Mouse (Mus musculus) heart, embryonic 10.5 days (tissue): ENCODE measurements around the gene Fscn2. TPM values are rescaled to one million over a fixed set of nuclear protein-coding genes. Genes with fewer than 3 reads are reported as not detected.
A peak's percentile ranks its signal among the peaks of the same experiment; 100 is the strongest.

Source experiments
- DNase-seq: peaks from one replicate; pipeline ENCODE4 v3.0.0-alpha.2; 2017; ENCODE audit warnings: low spot score
- H3K27ac ChIP-seq: fragments of 300-500 bp; sonication (generic); 2 replicates; pipeline ENCODE4 v1.5.1; 2016; ENCODE audit warnings: mild to moderate bottlenecking
- H3K27me3 ChIP-seq: fragments of 300-500 bp; sonication (generic); 2 replicates; pipeline ENCODE4 v1.6.1; 2016; ENCODE audit warnings: mild to moderate bottlenecking; ENCODE audit not compliant: poor library complexity, insufficient read depth, severe bottlenecking
- H3K36me3 ChIP-seq: fragments of 300-500 bp; sonication (generic); 2 replicates; pipeline ENCODE4 v1.6.1; 2016; ENCODE audit warnings: mild to moderate bottlenecking, moderate library complexity
- H3K4me1 ChIP-seq: fragments of 300-500 bp; sonication (generic); 2 replicates; pipeline ENCODE4 v1.6.1; 2016; ENCODE audit warnings: mild to moderate bottlenecking
- H3K4me3 ChIP-seq: fragments of 300-500 bp; sonication (generic); 2 replicates; pipeline ENCODE4 v1.5.1; 2016; ENCODE audit warnings: mild to moderate bottlenecking, moderate library complexity
- H3K9me3 ChIP-seq: fragments of 300-500 bp; sonication (generic); 2 replicates; pipeline ENCODE4 v1.6.1; 2016; ENCODE audit warnings: mild to moderate bottlenecking, moderate library complexity
- WGBS: fragments of 180-500 bp; shearing (Covaris S2); methylation state at CpG from one replicate; pipeline ENCODE4 v1.1.7; 2016; 5-methylcytosine and 5-hydroxymethylcytosine counted together
- polyA plus RNA-seq: library from polyadenylated mRNA; unstranded; fragments of >200 nt; fragmentation: Nextera tagmentation; extraction: Ambion mirVana; gene quantifications from 2 replicates; pipeline ENCODE4 v1.2.1, GENCODE M21; 2016

The Fscn2 gene
- polyA plus RNA-seq, 1 experiment from 2014 or later = 0.25 TPM

DNA sequence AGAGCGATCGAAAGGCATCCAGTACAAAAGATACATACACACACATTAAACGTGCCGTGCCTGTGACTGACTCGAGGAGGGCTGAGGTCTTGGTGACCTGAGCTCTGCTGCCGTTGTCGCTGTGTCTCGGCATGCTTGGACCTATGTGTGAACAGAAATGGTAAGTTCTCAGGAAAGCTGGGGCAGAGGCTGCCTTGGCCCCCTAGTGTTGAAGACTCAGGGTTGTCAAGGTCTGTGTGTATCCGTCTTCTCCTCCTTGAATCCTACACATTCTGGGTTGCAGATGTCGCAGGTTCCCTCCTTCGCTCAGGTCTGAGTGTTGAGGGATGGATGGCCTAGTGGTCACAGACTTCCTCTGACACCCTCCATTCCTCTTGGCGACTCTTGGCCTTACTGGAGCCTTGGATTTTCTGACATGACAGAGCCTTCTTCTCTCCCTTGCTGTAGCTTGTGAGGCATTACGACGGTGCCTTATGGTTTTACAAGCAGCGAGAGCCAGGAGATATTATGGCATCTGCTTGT, 5.0 kb upstream of the Fscn2 start:
- 78% methylated on average over 15 of the region's 15 CpGs for WGBS
- no peaks in the 10 kb centered on the region for H3K9me3 ChIP-seq
- H3K27ac ChIP-seq = peak overlapping the region; percentile 10; the same call in 1 of the 2 replicates

DNA sequence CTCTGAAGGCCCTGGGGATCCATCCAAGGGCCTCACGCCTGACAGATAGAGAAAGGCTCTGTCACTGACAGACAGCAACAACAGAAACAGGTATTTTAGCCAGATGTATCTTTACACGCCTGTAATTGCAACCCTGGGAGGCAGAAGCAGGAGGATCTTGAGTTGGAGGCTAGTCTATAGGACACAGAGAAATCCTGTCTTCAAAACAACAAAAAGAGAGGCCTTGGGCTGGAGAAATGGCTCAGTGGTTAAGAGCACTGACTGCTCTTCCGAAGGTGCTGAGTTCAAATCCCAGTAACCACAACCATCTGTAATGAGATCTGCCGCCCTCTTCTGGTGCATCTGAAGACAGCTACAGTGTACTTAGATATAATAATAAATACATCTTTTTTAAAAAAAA, 4.4 kb upstream of the Fscn2 start:
- H3K9me3 ChIP-seq = no peaks in the 10 kb centered on the region
- H3K4me1 ChIP-seq = peaks cover 82% of the 10 kb centered on the region
- H3K4me3 ChIP-seq = no peak overlapping the region
- no peak overlapping the region for H3K27ac ChIP-seq
- no peaks in the 10 kb centered on the region; the same call in 1 of the 2 replicates for H3K27me3 ChIP-seq
- DNase-seq = no peak
- no peaks in the 10 kb centered on the region for H3K36me3 ChIP-seq
- WGBS = 94% methylated on average over 4 of the region's 4 CpGs

More for the DNA sequence above, 5.0 kb upstream of the Fscn2 start:
- DNase-seq = no peak
- Histone ChIP-seq H3K4me3 (no peak overlapping the region), H3K4me1 (peaks cover 85% of the 10 kb centered on the region), H3K27me3 (no peaks in the 10 kb centered on the region; the same call in 1 of the 2 replicates), H3K36me3 (no peaks in the 10 kb centered on the region)

DNA sequence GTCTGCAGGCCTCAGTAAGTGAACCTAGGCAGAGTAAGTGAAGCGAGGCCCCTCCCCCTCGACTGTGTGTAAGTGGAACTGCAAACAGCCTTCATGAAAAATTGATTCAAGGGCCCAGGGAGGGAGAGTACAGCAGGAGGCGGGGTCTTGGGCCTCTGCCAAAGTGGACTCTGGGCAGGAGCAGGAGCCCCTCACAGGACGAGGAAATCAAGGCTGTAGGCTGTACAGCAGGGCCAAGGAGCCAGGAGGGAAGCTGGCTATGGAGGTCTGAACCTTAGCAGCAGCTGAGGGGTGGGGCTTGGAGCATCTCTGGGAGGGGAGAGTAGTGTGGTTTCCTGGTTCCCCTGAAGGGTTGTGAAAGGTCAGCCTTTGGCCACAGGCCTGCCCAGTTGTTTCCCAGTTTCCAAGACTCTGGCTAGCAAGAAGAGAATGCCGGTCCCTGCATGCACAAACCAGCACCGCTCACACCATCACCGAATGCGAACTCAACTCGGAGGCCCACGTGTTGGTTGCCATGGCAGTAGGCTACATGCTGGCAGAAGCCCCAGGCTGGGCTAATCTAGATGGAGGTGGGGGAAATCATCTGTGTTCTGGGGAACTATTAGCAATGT, 3.4 kb upstream of the Fscn2 start:
- no peaks in the 10 kb centered on the region; the same call in 1 of the 2 replicates for H3K27me3 ChIP-seq
- no peak for DNase-seq
- H3K4me1 ChIP-seq = peaks cover 80% of the 10 kb centered on the region
- H3K9me3 ChIP-seq = no peaks in the 10 kb centered on the region
- H3K27ac ChIP-seq = peak overlapping the region; percentile 80
- WGBS = 33% methylated on average over 10 of the region's 10 CpGs
- peak overlapping the region; percentile 31 for H3K4me3 ChIP-seq
- H3K36me3 ChIP-seq = no peaks in the 10 kb centered on the region

DNA sequence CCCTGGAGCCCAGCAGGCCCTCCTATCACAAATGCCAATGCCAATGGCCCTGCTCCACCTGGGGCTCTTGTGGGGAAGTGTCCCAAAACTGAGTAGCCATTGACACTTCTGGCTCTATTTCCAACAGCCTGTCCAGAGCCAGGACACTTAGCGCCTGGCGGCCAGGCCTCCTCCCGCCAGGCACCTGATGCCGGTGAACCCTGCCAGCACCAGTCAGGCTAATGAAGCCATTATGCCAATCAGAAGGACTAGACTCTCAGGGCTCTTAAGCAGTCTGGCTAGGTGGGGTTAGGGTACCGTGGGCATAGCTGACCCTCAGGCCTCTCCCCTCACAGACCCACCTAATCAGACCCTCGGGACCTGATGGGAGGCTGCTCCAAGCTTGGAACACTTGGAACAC, 1.9 kb upstream of the Fscn2 start:
- Histone ChIP-seq H3K4me1 (peaks cover 74% of the 10 kb centered on the region), H3K27me3 (no peaks in the 10 kb centered on the region; the same call in 1 of the 2 replicates), H3K9me3 (no peaks in the 10 kb centered on the region), H3K4me3 (no peak overlapping the region), H3K36me3 (no peaks in the 10 kb centered on the region), H3K27ac (peak overlapping the region; percentile 19)
- WGBS = 81% methylated on average over 6 of the region's 6 CpGs
- no peak for DNase-seq

DNA sequence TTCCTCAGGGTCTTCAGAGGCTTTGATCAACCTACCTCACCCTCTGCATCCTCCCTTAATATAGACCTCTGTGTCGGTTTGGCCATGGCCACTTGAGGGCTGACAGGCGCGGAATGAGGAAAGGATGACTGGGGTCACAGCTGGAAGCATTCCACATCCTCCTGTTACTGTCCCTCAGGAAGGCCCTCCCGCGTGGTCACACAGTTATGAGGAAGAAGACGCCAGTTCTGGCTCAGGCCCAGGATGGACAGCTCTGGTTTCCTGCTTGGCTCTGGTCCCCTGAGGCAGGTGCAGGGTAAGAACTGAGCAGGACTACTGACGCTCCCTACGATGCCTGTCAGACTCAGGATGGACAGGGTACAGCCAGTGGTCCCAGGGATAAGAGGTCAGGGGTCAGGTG, 1.3 kb upstream of the Fscn2 start:
- WGBS = 49% methylated on average over 8 of the region's 8 CpGs
- peak overlapping the region; percentile 19 for H3K27ac ChIP-seq

DNA sequence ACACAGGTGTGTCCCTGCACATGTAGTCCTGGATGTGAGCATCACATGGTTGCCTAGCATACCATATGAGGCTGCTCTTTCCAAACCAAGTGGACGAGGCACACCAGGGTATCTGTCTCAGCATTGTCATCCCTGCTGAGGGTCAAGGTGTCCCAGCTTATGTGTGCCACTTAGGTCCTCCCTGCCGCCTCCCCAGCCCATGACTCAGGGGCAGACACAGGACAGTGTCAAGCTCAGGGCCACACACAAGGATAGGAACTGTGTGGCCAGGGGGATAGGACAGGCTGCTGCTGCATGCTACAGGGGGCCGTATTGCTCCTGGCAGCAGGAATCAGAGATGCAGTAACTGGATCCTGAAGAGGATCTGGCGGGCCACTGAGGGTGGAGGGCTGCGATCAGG, 579 bp upstream of the Fscn2 start:
- no peak overlapping the region for H3K27ac ChIP-seq
- DNase-seq = no peak
- WGBS = 81% methylated on average over 5 of the region's 5 CpGs
- no peaks in the 10 kb centered on the region; the same call in 1 of the 2 replicates for H3K27me3 ChIP-seq
- no peak overlapping the region for H3K4me3 ChIP-seq
- no peaks in the 10 kb centered on the region for H3K9me3 ChIP-seq
- H3K4me1 ChIP-seq = peaks cover 67% of the 10 kb centered on the region
- H3K36me3 ChIP-seq = no peaks in the 10 kb centered on the region

More for the DNA sequence above, 1.3 kb upstream of the Fscn2 start:
- no peaks in the 10 kb centered on the region for H3K36me3 ChIP-seq
- DNase-seq = no peak
- no peak overlapping the region for H3K4me3 ChIP-seq
- H3K27me3 ChIP-seq = no peaks in the 10 kb centered on the region; the same call in 1 of the 2 replicates
- peaks cover 67% of the 10 kb centered on the region for H3K4me1 ChIP-seq
- H3K9me3 ChIP-seq = no peaks in the 10 kb centered on the region

DNA sequence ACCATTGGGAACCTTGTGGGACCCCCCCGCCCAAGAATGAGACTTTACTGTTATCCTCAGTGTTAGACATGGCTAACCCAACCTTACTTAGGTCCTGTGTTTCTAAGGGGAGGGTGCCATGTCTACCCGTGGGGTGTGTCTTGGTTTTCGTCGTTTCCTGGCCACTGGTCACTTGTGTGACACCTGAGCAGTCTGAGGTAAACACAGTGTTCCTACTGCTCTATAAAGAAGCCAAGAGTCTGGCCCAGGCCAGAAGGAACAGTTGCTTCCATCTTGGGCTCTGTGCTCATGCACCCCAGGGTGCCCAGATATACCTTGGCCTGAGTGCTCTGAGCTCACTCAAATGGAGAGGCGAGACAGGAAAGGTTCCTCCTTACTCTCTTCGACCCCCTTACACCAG, 1.6 kb downstream of the Fscn2 start:
- no peak for DNase-seq
- Histone ChIP-seq H3K27me3 (no peaks in the 10 kb centered on the region; the same call in 1 of the 2 replicates), H3K36me3 (no peaks in the 10 kb centered on the region), H3K27ac (no peak overlapping the region), H3K4me1 (peaks cover 75% of the 10 kb centered on the region), H3K4me3 (no peak overlapping the region), H3K9me3 (no peaks in the 10 kb centered on the region)
- WGBS = 74% methylated on average over 6 of the region's 6 CpGs

DNA sequence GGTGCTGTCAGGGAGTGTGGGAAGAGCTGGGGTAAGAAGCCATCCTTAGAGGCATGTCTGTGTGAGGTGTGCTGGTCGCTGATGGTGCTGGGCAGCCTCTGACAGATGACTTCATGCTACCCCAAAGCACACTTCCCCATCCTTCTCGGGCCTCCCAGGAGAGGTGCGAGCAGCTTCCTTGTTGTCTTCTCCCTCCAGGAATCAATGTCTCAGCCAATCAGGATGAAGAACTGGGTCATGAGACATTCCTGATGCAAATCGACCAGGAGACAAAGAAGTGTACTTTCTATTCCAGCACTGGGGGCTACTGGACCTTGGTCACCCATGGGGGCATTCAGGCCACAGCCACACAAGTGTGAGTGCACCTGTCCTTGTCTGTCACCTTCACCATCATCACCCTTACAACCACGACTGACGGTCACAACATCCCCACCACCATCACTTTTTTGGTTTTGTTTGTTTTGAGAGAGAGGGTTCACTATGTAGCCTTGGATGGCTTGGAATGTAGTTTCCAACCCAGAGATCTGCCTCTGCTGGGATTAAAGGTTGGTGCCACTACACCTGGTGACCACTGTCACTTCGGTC, 5.2 kb downstream of the Fscn2 start:
- Histone ChIP-seq H3K27ac (peak overlapping the region; percentile 26; the same call in 1 of the 2 replicates), H3K9me3 (no peaks in the 10 kb centered on the region), H3K4me3 (no peak overlapping the region), H3K4me1 (peaks cover 60% of the 10 kb centered on the region), H3K27me3 (no peaks in the 10 kb centered on the region), H3K36me3 (peaks cover 30% of the 10 kb centered on the region)
- 38% methylated on average over 7 of the region's 7 CpGs for WGBS
- no peak for DNase-seq

DNA sequence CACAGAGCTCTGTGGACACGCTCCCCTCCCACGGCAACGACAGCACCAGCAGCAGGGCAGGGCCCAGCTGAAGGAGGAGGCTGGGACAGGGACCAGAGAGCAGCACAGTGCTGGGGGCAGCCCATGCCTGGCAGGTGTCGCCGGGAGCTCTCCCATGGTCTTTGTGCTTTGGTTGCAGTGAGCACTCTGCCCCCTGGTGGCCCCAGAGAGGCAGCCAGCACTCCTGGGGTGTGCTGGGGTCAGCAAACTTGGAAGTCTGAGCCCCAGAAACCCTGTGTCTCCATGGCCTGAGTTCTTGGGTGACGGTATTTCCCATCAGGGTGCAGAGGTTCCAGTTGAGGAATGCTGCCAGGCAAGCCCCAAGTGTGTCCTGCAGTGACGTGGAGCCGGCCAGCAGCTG, 8.3 kb downstream of the Fscn2 start:
- Histone ChIP-seq H3K27me3 (no peaks in the 10 kb centered on the region), H3K4me3 (no peak overlapping the region), H3K36me3 (peaks cover 62% of the 10 kb centered on the region), H3K27ac (peak overlapping the region; percentile 44; the same call in 1 of the 2 replicates), H3K4me1 (peaks cover 52% of the 10 kb centered on the region), H3K9me3 (no peaks in the 10 kb centered on the region)
- no peak for DNase-seq
- 47% methylated on average over 8 of the region's 8 CpGs for WGBS

DNA sequence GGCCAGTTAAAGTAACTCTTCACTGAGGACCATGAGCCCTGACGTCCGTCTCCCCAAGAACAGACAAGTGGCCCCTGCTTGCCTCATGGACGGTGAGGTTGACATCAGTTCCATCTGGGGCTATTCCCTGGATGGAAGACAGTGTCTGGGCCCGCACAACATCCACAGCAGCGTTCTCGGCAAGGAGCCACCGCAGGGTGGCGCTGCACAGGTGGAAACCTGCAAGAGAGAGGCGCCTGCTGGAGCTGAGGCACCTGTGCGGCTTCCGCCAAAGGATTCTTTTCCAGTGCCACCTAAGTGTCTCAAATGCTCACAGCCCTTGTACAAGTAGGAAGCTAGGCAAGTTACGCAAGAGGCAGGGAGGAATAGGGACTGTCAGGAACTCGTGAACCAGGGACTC, 11.7 kb downstream of the Fscn2 start:
- Histone ChIP-seq H3K4me1 (peaks cover 37% of the 10 kb centered on the region), H3K9me3 (no peaks in the 10 kb centered on the region), H3K27me3 (no peaks in the 10 kb centered on the region), H3K36me3 (peaks cover 90% of the 10 kb centered on the region), H3K4me3 (no peak overlapping the region), H3K27ac (no peak overlapping the region)
- DNase-seq = no peak
- WGBS = 63% methylated on average over 13 of the region's 13 CpGs

DNA sequence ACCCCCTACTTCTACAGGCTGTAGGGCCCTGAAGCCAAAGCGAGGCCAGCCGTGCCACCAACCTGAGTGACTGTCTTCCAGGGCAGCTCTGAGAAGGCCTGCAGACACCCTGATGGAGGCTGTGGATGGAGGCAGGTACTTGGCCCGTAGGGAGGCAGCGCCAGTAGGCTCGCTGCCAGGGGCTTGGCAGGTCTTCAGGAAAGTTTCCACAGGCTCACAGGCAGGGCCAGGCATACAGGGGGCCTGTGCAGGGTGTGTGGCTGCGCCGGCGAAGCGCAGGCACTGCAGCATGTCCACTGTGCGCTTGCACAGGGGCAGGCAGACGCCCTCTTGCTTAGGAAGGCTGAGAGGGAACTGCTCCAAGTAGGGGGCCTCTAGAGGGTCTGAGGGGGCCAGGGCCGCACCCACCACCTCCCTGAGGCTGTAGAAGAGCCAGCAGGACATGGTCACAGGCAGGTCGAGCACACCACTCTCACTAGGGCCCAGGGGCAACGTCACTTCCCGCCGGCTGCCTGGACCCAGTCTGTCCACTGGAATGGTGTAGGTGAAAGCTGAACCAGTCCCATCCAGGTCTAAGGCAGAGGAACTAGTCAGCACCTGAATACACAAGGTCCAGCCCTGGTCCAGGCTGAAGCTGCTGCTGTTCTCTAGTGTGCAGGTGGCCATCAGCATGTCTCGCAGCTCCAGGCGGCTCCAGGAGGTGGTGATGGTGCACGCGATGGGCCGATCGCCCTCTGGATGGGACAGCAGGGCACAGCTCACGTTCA, 12.7 kb downstream of the Fscn2 start:
- Histone ChIP-seq H3K27ac (no peak overlapping the region), H3K36me3 (peaks cover 85% of the 10 kb centered on the region), H3K4me3 (no peak overlapping the region)

DNA sequence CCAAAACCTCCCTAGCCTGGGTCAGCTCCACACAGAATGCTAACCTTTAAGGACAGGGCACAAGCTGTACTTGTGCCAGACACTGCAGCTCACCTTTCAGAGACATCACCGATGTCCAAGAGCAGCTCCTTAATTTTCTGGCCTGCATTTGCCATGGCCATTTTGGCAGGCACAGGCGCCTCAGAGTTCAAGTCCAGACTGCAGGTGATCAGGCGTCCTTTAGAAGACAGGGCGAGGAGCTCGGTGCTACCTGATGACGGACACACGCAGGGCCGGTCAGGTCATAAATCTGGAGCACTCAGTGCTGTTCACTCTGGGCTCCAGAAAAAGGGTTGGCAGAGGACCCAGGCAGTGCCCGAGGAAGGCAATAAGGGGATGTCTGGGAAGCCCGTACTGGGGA, 14.0 kb downstream of the Fscn2 start:
- Histone ChIP-seq H3K27ac (no peak overlapping the region), H3K36me3 (peaks cover 77% of the 10 kb centered on the region)
- WGBS = 90% methylated on average over 10 of the region's 10 CpGs

More for the DNA sequence above, 12.7 kb downstream of the Fscn2 start:
- no peaks in the 10 kb centered on the region for H3K27me3 ChIP-seq
- peaks cover 35% of the 10 kb centered on the region for H3K4me1 ChIP-seq
- no peaks in the 10 kb centered on the region for H3K9me3 ChIP-seq
- WGBS = 89% methylated on average over 23 of the region's 23 CpGs
- no peak for DNase-seq

More for the DNA sequence above, 14.0 kb downstream of the Fscn2 start:
- Histone ChIP-seq H3K27me3 (no peaks in the 10 kb centered on the region), H3K4me3 (no peak overlapping the region), H3K9me3 (no peaks in the 10 kb centered on the region), H3K4me1 (peaks cover 31% of the 10 kb centered on the region)
- no peak for DNase-seq
